Mouse (Mus musculus) kidney, postnatal 10 days (tissue): ENCODE measurements at regions not wholly inside any gene's neighbourhood (a gene's known extent, or its start where the extent isn't known, plus 50 kb on each side); places are given as distances from the start of the nearest gene placed in this dataset.

Source experiments
- DNase-seq: peaks from one replicate; pipeline ENCODE4 v3.0.0; 2021; ENCODE audit warnings: mixed read lengths

DNA sequence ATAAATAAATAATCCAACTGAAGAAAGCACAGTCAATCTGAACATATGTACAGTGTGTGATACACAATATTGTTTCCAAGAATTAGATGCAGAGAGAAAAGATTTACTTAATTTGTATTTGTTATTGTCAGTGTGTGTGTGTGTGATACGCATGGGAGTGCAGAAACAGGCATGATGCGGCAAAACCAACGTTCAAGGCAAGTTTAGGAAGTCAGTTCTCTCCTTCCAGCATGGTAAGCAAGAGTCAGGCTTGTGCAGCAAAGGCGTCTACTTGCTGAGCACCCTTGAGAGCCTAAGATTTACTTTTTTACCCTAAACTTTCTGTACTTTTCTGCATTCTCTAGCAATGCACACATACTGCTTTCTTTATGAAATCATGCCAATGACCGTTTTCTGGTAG, 102.7 kb upstream of the Sstr4 start:
- no peak for DNase-seq

DNA sequence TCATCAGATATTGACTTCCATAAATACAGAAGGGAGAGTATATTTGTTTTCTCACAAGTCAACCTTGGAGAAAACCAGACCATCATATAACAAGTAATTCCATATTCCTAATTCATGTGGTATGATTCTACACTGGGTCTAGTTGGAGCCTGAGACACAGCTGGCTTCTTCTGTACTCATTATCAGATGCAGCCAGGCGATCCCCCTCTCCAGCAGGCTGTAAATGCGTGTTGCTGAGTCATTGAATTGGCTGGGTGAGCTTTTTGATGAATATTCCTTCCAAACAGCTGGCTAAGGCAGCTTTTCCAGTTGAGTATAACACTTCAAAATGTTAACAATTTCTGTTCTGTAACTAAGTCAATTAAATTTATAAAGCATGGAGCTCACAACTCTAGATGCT, 102.2 kb upstream of the Sstr4 start:
- peak; percentile 10 for DNase-seq

DNA sequence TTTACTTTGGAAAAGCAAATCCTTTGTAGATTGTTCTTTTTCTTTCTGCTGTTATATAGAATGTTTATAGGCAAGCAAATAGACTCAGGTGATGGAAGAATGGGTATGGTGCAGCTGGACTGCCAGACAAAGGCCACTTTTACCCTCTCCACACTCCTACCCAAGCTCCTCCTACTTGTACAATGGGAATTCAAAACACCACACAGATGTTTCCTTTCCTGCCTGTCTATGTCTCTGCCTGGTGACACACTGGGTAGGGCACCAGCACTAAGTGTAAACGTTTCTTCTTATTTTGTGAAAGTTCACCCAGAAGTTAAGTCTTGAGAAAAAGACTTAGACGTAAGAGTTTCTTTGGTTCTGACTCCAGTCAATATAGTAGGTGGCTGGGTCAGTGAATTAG, 94.3 kb upstream of the Sstr4 start:
- no peak for DNase-seq

DNA sequence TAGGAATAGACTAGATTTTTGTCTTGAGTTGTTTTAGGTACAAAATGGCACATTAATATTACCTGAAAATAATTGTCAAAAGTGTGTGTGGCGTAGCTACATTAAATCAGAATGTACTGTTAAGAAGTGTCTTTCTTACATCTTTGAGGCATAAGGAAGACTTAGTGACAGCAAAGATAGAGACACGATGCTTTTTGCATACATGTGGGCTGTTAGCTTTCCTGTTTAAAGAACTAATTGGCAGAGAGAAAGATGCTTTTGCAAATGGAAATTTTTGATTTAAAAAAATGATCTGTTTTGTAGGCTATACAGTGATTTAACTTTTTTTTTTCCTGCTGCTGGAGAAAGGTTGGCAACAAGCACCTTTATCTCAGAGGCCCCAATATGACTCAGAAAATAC, 82.9 kb upstream of the Sstr4 start:
- no peak for DNase-seq

DNA sequence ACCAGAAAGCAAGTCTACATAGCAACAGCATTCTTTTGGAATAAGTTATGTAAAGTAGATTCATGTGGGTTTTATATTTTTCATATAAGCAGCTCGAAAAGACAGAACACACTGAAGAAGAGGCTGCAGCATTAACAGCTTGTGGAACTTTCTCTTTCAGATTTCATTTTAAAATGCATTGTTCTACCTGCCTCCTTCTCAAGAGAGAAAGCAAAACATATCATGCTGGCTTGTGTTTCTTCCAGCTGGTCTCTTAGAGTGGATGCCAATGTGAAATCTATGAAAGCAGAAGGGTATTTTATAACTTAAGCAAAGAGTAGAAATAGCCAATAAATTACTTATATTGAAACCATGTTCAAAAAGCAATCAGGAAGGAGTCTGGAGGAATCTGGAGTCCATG, 74.2 kb upstream of the Sstr4 start:
- no peak for DNase-seq

DNA sequence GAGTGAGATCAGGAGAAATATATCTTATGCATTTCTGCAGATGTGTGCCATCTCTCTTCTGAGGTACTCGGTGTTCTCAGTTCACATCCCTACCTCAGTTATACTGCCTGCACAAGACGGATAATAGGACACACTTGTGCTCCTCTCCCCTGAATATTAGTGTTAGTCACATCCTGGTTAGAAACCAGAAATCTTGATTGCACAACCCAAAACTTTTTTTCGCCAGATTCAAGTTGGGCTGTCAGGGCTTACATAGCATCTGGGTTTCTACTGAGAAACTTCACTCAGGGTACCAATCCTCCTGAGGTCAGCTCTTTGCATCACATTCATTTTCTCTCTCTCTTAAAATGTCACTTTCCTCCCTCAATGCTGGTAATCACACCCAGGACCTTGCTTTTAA, 69.8 kb upstream of the Sstr4 start:
- no peak for DNase-seq

DNA sequence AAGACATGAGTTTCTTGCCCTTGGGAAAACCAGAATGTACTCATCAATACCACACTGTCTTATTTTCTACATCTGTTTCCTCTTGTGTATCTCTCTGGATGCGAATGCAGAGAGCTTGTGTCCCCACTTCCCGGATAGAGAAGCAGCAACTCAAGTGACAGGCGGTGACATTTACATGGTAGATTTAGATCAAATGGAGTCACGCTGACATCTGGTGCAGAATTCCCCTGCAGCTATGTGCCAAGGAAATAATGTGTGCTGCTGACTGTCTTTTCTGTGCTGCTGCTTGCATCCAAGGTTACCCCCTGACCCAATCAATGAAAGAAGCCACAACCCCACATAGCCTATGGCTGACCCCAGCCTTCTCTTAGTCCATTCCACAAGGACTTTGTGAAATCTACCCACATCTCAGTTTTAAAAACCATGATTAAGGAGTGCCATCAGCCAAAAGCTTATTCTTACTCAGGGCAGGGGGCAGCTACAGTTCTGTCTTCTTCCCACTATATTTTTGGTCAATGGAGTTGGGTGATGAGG, 69.2 kb upstream of the Sstr4 start:
- no peak for DNase-seq

- DNase-seq: no peak
Observed at GRCm38 (mm10) chr2:148326414-148326813, 68.7 kb upstream of the Sstr4 start.

GRCm38 (mm10) chr2:148327552-148327951, 67.6 kb upstream of the Sstr4 start:
- DNase-seq: no peak

DNA sequence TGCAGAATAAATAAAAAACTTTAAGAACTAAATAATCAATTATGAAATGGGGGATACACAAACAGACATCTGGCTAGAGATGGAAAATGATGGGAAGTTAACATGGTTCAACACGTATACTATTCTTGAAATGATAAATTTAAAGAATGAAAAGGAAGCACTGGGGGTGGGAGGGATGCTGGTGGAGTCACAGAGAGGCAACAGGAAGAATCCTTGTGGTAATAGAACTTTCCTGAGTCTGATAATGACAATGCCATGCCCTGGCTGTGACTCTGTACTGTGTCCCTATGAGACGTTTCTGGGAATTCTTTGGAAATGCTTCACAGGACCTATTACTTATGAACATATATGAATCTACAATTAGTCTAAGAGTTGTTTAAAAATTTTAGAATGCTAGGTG, 64.8 kb upstream of the Sstr4 start:
- no peak for DNase-seq

DNA sequence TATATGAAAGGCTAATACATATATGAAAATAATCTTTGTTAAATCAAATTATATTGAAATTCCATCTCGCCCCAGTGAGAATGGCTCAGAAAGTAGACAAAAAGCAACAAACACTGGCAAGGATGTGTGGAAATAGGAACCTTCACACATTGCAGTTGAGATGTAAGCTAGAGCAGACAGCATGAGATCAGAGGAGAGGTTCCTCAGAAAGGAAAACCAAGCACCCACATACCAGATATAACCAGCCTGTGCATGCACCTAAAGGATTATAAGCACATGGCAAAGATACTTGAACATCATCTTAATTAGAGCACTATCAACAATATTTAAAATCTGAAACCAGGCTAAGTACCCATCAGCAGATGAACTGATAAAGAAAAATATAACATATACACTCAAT, 60.6 kb upstream of the Sstr4 start:
- no peak for DNase-seq

- DNase-seq: peak; percentile 15
Observed at GRCm38 (mm10) chr2:148336626-148337025, 58.5 kb upstream of the Sstr4 start.

GRCm38 (mm10) chr2:148338308-148338768, 56.8 kb upstream of the Sstr4 start:
- peak; percentile 77 for DNase-seq

DNA sequence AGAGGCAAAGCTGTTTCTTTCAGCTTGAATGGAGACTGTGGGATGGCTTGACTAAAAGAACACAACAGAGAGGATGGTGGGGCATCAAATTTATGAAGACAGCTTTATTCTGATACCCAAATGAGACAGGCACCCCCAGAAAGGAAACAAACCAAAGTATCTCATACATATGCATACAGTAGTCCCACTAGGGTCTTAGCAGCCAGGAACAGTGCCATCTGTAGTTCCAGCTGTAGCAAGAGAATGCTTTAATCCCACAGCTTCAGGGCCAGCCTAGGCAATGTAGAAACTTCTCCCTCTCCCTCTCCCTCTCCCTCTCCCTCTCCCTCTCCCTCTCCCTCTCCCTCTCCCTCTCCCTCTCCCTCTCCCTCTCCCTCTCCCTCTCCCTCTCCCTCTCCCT, 56.2 kb upstream of the Sstr4 start:
- DNase-seq: no peak

- DNase-seq: no peak
Observed at GRCm38 (mm10) chr2:148344193-148344592, 51.0 kb upstream of the Sstr4 start.
